Mouse (Mus musculus) hindbrain, postnatal 0 days (tissue): ENCODE results near the gene Cnih1. TPM values are rescaled to one million over a fixed set of nuclear protein-coding genes. Genes with fewer than 3 reads are reported as not detected.

Experiments used
- ATAC-seq: fragments of 200-750 bp; cut with Nextera tagmentation; 2 replicates; pipeline ENCODE4 v1.8.0; 2017; ENCODE audit warnings: mild to moderate bottlenecking, moderate TSS enrichment, moderate library complexity
- DNase-seq: peaks from one replicate; pipeline ENCODE4 v3.0.0-alpha.2; 2015; ENCODE audit warnings: low spot score
- H3K27ac ChIP-seq: fragments of 300-500 bp; sonication (generic); 2 replicates; pipeline ENCODE4 v1.5.1; 2014; ENCODE audit warnings: mild to moderate bottlenecking
- H3K27me3 ChIP-seq: fragments of 300-500 bp; sonication (generic); 2 replicates; pipeline ENCODE4 v1.6.1; 2014; ENCODE audit warnings: low read length, mixed read lengths; ENCODE audit not compliant: insufficient read depth
- H3K36me3 ChIP-seq: fragments of 300-500 bp; sonication (generic); 2 replicates; pipeline ENCODE4 v1.6.1; 2014; ENCODE audit warnings: low read length, mixed read lengths; ENCODE audit not compliant: insufficient read depth
- H3K4me1 ChIP-seq: fragments of 300-500 bp; sonication (generic); 2 replicates; pipeline ENCODE4 v1.6.1; 2014; ENCODE audit warnings: antibody characterized with exemption, low read length, mixed read lengths; ENCODE audit not compliant: insufficient read depth
- H3K4me2 ChIP-seq: fragments of 300-500 bp; sonication (generic); 2 replicates; pipeline ENCODE4 v1.6.1; 2014; ENCODE audit warnings: low read depth, mild to moderate bottlenecking, low read length, moderate library complexity, mixed read lengths
- H3K4me3 ChIP-seq: fragments of 300-500 bp; sonication (generic); 2 replicates; pipeline ENCODE4 v1.5.1; 2014; ENCODE audit warnings: low read length
- H3K9ac ChIP-seq: fragments of 300-500 bp; sonication (generic); replicated peaks from 2 replicates; pipeline ENCODE4 v1.6.1; 2014; ENCODE audit warnings: mild to moderate bottlenecking, low read length, moderate library complexity, mixed read lengths
- H3K9me3 ChIP-seq: fragments of 300-500 bp; sonication (generic); 2 replicates; pipeline ENCODE4 v1.6.1; 2016; ENCODE audit warnings: low read length, mixed read lengths
- CTCF ChIP-seq: IDR thresholded peaks from 2 replicates; pipeline ENCODE4 v1.5.1; 2016; ENCODE audit warnings: antibody characterized with exemption, control low read depth, low read depth
- WGBS: fragments of 180-500 bp; shearing (Covaris S2); extraction: QIAGEN DNeasy Blood & Tissue Kit; methylation state at CpG from one replicate; pipeline ENCODE4 v1.1.7; 2014; 5-methylcytosine and 5-hydroxymethylcytosine counted together
- polyA plus RNA-seq: library from polyadenylated mRNA; unstranded; fragments of >200 nt; fragmentation: Nextera tagmentation; extraction: Ambion mirVana; gene quantifications from 2 replicates; pipeline ENCODE4 v1.2.1, GENCODE M21; 2015
- total RNA-seq: library from RNA; depleted of rRNA; stranded (reverse); fragments of >200 nt; gene quantifications from 2 replicates; pipeline ENCODE4 v1.2.3, GENCODE M21; 2014

Gene Cnih1
- total and polyA plus RNA-seq, 2 experiments from 2014 or later = 123 to 208 TPM

GRCm38 (mm10) chr14:46807927-46808326, 19.7 kb upstream of the Cnih1 start:
- H3K9ac ChIP-seq = no peak overlapping the region
- peaks cover 12% of the 10 kb centered on the region; the same call in 1 of the 2 replicates for H3K36me3 ChIP-seq
- H3K27ac ChIP-seq = no peak overlapping the region
- DNase-seq (no peak), ATAC-seq (no peak)
- no peak overlapping the region for H3K4me2 ChIP-seq
- no peaks in the 10 kb centered on the region for H3K9me3 ChIP-seq
- 59% methylated on average over 3 of the region's 3 CpGs for WGBS
- no peaks in the 10 kb centered on the region for H3K4me1 ChIP-seq
- no peak for TF ChIP-seq CTCF
- H3K4me3 ChIP-seq = no peak overlapping the region
- H3K27me3 ChIP-seq = no peaks in the 10 kb centered on the region

- Histone ChIP-seq H3K4me3 (no peak overlapping the region), H3K9me3 (no peaks in the 10 kb centered on the region), H3K4me1 (no peaks in the 10 kb centered on the region), H3K27ac (no peak overlapping the region), H3K9ac (no peak overlapping the region), H3K36me3 (peaks cover 9% of the 10 kb centered on the region; the same call in 1 of the 2 replicates), H3K27me3 (no peaks in the 10 kb centered on the region), H3K4me2 (no peak overlapping the region)
- ATAC-seq = no peak
- no peak for DNase-seq
- 91% methylated on average over 5 of the region's 5 CpGs for WGBS
- no peak for TF ChIP-seq CTCF
These were observed 18.0 kb upstream of the Cnih1 start for GRCm38 (mm10) chr14:46806186-46806585.

GRCm38 (mm10) chr14:46803791-46804190, 15.6 kb upstream of the Cnih1 start:
- Histone ChIP-seq H3K4me1 (no peaks in the 10 kb centered on the region), H3K4me3 (no peak overlapping the region), H3K4me2 (no peak overlapping the region), H3K9me3 (no peaks in the 10 kb centered on the region), H3K9ac (no peak overlapping the region), H3K27me3 (no peaks in the 10 kb centered on the region), H3K36me3 (peaks cover 5% of the 10 kb centered on the region; the same call in 1 of the 2 replicates), H3K27ac (no peak overlapping the region)
- no peak for DNase-seq
- no peak for TF ChIP-seq CTCF
- no peak for ATAC-seq
- 87% methylated on average over 1 of the region's 1 CpGs for WGBS

- 92% methylated on average over 4 of the region's 4 CpGs for WGBS
- H3K27ac ChIP-seq = no peak overlapping the region
- H3K36me3 ChIP-seq = peaks cover 5% of the 10 kb centered on the region; the same call in 1 of the 2 replicates
- TF ChIP-seq CTCF = no peak
- H3K4me2 ChIP-seq = no peak overlapping the region
- H3K9ac ChIP-seq = no peak overlapping the region
- H3K27me3 ChIP-seq = no peaks in the 10 kb centered on the region
- H3K9me3 ChIP-seq = no peaks in the 10 kb centered on the region
- H3K4me1 ChIP-seq = no peaks in the 10 kb centered on the region
- DNase-seq (no peak), ATAC-seq (no peak)
- no peak overlapping the region for H3K4me3 ChIP-seq
These were observed 15.0 kb upstream of the Cnih1 start for GRCm38 (mm10) chr14:46803259-46803658.

- Histone ChIP-seq H3K4me1 (no peaks in the 10 kb centered on the region), H3K4me2 (no peak overlapping the region), H3K27me3 (no peaks in the 10 kb centered on the region), H3K9ac (no peak overlapping the region), H3K36me3 (no peaks in the 10 kb centered on the region; the same call in 1 of the 2 replicates), H3K4me3 (no peak overlapping the region), H3K27ac (no peak overlapping the region), H3K9me3 (no peaks in the 10 kb centered on the region)
- TF ChIP-seq CTCF = no peak
- ATAC-seq (no peak), DNase-seq (no peak)
- WGBS = 87% methylated on average over 3 of the region's 3 CpGs
These were observed 12.6 kb upstream of the Cnih1 start for GRCm38 (mm10) chr14:46800684-46801345.

GRCm38 (mm10) chr14:46794157-46794556, 5.9 kb upstream of the Cnih1 start:
- no peaks in the 10 kb centered on the region for H3K9me3 ChIP-seq
- ATAC-seq = no peak
- no peak overlapping the region for H3K4me2 ChIP-seq
- no peak overlapping the region for H3K9ac ChIP-seq
- H3K27me3 ChIP-seq = no peaks in the 10 kb centered on the region
- 87% methylated on average over 5 of the region's 5 CpGs for WGBS
- H3K4me3 ChIP-seq = no peak overlapping the region
- TF ChIP-seq CTCF = no peak
- H3K36me3 ChIP-seq = no peaks in the 10 kb centered on the region
- DNase-seq = no peak
- no peaks in the 10 kb centered on the region for H3K4me1 ChIP-seq
- no peak overlapping the region for H3K27ac ChIP-seq

GRCm38 (mm10) chr14:46790723-46791122, 2.5 kb upstream of the Cnih1 start:
- Histone ChIP-seq H3K36me3 (no peaks in the 10 kb centered on the region), H3K27ac (no peak overlapping the region), H3K27me3 (no peaks in the 10 kb centered on the region), H3K9ac (no peak overlapping the region), H3K4me2 (no peak overlapping the region), H3K4me3 (no peak overlapping the region), H3K4me1 (peaks cover 7% of the 10 kb centered on the region), H3K9me3 (no peaks in the 10 kb centered on the region)
- ATAC-seq (no peak), DNase-seq (no peak)
- 92% methylated on average over 6 of the region's 6 CpGs for WGBS
- TF ChIP-seq CTCF = no peak
